Mouse (Mus musculus) stomach, embryonic 16.5 days (tissue): Measurements from ENCODE around the gene Cep55. TPM values are rescaled to one million over a fixed set of nuclear protein-coding genes. Genes with fewer than 3 reads are reported as not detected.

Source experiments
- ATAC-seq: fragments of 200-750 bp; cut with Nextera tagmentation; 2 replicates; pipeline ENCODE4 v1.8.0; 2017; ENCODE audit warnings: moderate number of reproducible peaks, moderate TSS enrichment; ENCODE audit not compliant: insufficient read depth, low FRiP score
- H3K27ac ChIP-seq: fragments of 300-500 bp; sonication (generic); 2 replicates; pipeline ENCODE4 v1.5.1; 2014; ENCODE audit warnings: low read length
- H3K27me3 ChIP-seq: fragments of 300-500 bp; sonication (generic); 2 replicates; pipeline ENCODE4 v1.6.1; 2014; ENCODE audit warnings: low read length, control low read depth, mixed read lengths; ENCODE audit not compliant: control insufficient read depth, insufficient read depth
- H3K36me3 ChIP-seq: fragments of 300-500 bp; sonication (generic); 2 replicates; pipeline ENCODE4 v1.6.1; 2014; ENCODE audit warnings: low read length; ENCODE audit not compliant: control insufficient read depth, insufficient read depth
- H3K4me1 ChIP-seq: fragments of 300-500 bp; sonication (generic); 2 replicates; pipeline ENCODE4 v1.6.1; 2014; ENCODE audit warnings: low read length, control low read depth, mixed read lengths; ENCODE audit not compliant: control insufficient read depth, insufficient read depth
- H3K4me2 ChIP-seq: fragments of 300-500 bp; sonication (generic); 2 replicates; pipeline ENCODE4 v1.6.1; 2014; ENCODE audit warnings: low read depth, low read length, mixed read lengths
- H3K4me3 ChIP-seq: fragments of 300-500 bp; sonication (generic); replicated peaks from 2 replicates; pipeline ENCODE4 v1.5.1; 2014; ENCODE audit warnings: mild to moderate bottlenecking, low read length
- H3K9ac ChIP-seq: fragments of 300-500 bp; sonication (generic); 2 replicates; pipeline ENCODE4 v1.6.1; 2014; ENCODE audit warnings: low read length
- H3K9me3 ChIP-seq: fragments of 300-500 bp; sonication (generic); replicated peaks from 2 replicates; pipeline ENCODE4 v1.6.1; 2016; ENCODE audit warnings: low read length, control low read depth; ENCODE audit not compliant: control insufficient read depth
- WGBS: fragments of 180-500 bp; shearing (Covaris S2); extraction: QIAGEN DNeasy Blood & Tissue Kit; methylation state at CpG from one replicate; pipeline ENCODE4 v1.1.7; 2014; 5-methylcytosine and 5-hydroxymethylcytosine counted together
- polyA plus RNA-seq: library from polyadenylated mRNA; unstranded; fragments of >200 nt; fragmentation: Nextera tagmentation; extraction: Ambion mirVana; gene quantifications from 2 replicates; pipeline ENCODE4 v1.2.1, GENCODE M21; 2015

Cep55 gene
- polyA plus RNA-seq, 1 experiment from 2014 or later: 25.7 TPM

DNA sequence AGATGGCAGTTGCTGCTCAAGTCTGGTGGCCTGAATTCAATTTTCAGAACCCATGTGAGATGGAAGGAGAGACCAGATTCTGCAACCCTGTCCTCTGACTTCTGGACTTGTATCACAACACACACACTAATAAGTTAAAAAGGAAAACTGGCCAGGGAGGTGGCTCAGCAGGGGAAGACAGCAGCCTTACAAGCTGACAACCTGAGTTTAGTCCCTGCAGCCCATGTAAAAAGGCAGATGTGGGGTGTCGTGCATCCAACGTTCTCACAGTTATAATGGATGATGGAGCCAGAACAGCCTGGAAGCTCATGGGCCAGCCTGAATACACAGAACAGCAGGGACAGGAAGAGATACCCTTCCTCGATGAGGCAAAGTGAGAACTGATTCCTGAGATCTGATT lies 26.6 kb downstream of the Cep55 start:
- no peaks in the 10 kb centered on the region for H3K27me3 ChIP-seq
- H3K4me2 ChIP-seq: no peak overlapping the region
- no peak for ATAC-seq
- H3K9ac ChIP-seq: no peak overlapping the region
- no peak overlapping the region for H3K27ac ChIP-seq
- H3K4me1 ChIP-seq: no peaks in the 10 kb centered on the region
- no peak overlapping the region for H3K4me3 ChIP-seq
- no peaks in the 10 kb centered on the region for H3K9me3 ChIP-seq
- 78% methylated on average over 3 of the region's 3 CpGs for WGBS
- no peaks in the 10 kb centered on the region for H3K36me3 ChIP-seq

DNA sequence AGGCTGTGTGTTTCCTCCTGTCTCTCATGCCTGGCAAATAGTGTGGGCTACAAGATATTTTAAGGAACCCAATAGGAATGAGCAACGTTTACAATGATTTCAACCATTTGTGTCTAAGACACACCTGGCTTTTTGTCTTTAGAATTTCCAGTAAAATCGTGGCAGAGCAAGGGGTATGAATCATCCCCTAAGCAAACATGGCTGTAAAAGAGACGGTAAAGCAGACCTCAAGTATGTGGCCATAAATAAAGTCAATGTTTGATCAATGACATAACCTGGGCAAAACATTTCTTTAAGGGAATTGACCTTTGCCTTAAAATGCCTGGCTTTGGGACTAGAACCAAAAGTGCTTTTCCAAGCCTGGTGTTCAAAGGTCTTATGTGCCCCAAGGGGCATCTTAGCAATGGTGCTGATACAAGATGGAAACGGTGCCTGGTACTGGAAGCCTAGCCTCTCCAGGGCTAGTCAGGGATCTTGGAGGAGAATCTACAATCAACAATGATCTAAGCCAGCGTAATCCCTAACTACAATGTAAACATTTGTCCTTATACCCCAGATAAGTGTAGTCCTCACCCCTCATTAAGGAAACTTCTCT lies 28.2 kb downstream of the Cep55 start:
- H3K4me2 ChIP-seq: no peak overlapping the region
- no peaks in the 10 kb centered on the region; the same call in 1 of the 2 replicates for H3K4me1 ChIP-seq
- no peak overlapping the region for H3K9ac ChIP-seq
- H3K9me3 ChIP-seq: no peaks in the 10 kb centered on the region
- H3K27ac ChIP-seq: peak overlapping the region; percentile 72
- H3K4me3 ChIP-seq: no peak overlapping the region
- H3K27me3 ChIP-seq: no peaks in the 10 kb centered on the region
- ATAC-seq: peak; percentile 63; the same call in 1 of the 2 replicates
- 22% methylated on average over 5 of the region's 5 CpGs for WGBS
- no peaks in the 10 kb centered on the region for H3K36me3 ChIP-seq

DNA sequence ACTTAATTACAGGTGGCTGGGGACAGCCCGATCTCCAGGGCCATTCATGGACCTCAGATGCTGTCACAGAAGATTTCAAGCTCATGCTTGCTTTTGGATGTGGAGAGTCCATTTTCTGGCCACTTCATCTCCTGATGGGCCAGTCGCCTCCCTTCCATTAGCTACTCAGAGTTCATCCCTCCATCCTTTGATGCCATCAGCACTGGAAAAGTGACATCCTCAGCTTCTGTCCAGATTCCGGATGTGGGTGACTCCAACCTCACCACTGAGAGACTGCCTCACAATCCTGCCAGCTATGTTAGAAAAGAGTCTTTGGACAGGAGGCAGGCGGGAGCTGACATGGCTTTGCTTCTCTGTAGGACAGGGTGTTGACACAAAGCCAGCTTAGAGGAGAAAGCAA lies 31.0 kb downstream of the Cep55 start:
- Histone ChIP-seq H3K4me3 (no peak overlapping the region), H3K27me3 (no peaks in the 10 kb centered on the region)

GRCm38 (mm10) chr19:38086948-38087551 lies 32.2 kb downstream of the Cep55 start:
- peak overlapping the region; percentile 54 for H3K27ac ChIP-seq
- no peaks in the 10 kb centered on the region for H3K9me3 ChIP-seq
- H3K36me3 ChIP-seq: no peaks in the 10 kb centered on the region
- peak overlapping the region; percentile 19; the same call in 1 of the 2 replicates for H3K4me2 ChIP-seq
- no peaks in the 10 kb centered on the region for H3K27me3 ChIP-seq
- ATAC-seq: peak; percentile 82
- H3K4me1 ChIP-seq: peaks cover 3% of the 10 kb centered on the region
- H3K9ac ChIP-seq: no peak overlapping the region
- no peak overlapping the region for H3K4me3 ChIP-seq
- 51% methylated on average over 11 of the region's 11 CpGs for WGBS

More for the DNA sequence above, 31.0 kb downstream of the Cep55 start:
- Histone ChIP-seq H3K9ac (no peak overlapping the region), H3K4me2 (no peak overlapping the region), H3K9me3 (no peaks in the 10 kb centered on the region), H3K4me1 (no peaks in the 10 kb centered on the region; the same call in 1 of the 2 replicates), H3K27ac (no peak overlapping the region), H3K36me3 (no peaks in the 10 kb centered on the region)
- ATAC-seq: no peak
- 87% methylated on average over 4 of the region's 4 CpGs for WGBS

DNA sequence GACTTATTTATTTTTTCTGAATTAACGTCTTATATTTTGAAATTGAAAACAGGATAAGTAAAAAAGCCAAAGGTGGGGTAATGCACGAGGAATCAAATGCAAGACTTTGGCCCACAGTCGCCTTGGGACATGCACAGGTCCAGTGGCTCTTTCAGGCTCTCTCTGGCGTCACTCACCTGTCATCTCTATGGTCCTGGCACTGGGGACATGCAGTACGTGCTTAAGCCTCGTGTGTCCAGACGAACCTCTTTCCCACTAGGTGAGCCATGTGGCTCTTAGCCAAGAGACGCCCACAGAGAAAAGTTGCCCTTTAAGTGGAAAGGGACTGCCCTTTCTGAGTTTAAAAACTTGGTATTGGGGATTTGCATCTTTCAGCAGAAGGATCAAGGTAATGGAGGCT lies 34.5 kb downstream of the Cep55 start:
- no peaks in the 10 kb centered on the region for H3K9me3 ChIP-seq
- no peak for ATAC-seq

DNA sequence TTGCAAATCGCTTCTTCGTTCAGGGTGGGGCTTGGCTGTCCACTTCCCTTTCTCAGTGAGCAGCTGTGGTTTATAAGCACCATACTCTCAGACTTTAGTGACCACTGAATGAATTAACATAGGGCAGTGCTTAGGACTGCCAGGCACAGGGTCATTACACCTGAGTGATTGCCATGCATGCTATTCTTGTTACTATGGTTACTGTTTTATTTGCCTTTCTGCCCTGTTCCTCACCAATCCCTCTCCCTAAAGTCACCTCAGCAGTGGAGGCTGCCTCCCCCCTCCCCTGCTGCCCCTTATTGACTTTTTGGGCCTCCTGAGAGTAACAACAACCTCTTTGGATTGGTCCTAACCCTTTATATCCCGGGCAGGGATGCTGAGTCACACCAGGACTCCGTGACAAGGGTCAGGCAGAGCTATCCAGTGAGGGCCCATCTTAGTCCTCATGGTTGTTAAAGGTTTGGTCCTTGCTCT lies 36.7 kb downstream of the Cep55 start:
- Histone ChIP-seq H3K36me3 (no peaks in the 10 kb centered on the region), H3K4me3 (no peak overlapping the region), H3K9ac (no peak overlapping the region), H3K9me3 (no peaks in the 10 kb centered on the region), H3K27me3 (peaks cover 8% of the 10 kb centered on the region), H3K27ac (no peak overlapping the region), H3K4me2 (no peak overlapping the region), H3K4me1 (peaks cover 3% of the 10 kb centered on the region)
- peak; percentile 75; the same call in 1 of the 2 replicates for ATAC-seq
- WGBS: 46% methylated on average over 4 of the region's 4 CpGs

More for the DNA sequence above, 34.5 kb downstream of the Cep55 start:
- Histone ChIP-seq H3K4me3 (no peak overlapping the region), H3K4me2 (no peak overlapping the region), H3K36me3 (no peaks in the 10 kb centered on the region), H3K4me1 (peaks cover 3% of the 10 kb centered on the region), H3K9ac (no peak overlapping the region), H3K27me3 (no peaks in the 10 kb centered on the region), H3K27ac (no peak overlapping the region)
- WGBS: 80% methylated on average over 8 of the region's 8 CpGs

DNA sequence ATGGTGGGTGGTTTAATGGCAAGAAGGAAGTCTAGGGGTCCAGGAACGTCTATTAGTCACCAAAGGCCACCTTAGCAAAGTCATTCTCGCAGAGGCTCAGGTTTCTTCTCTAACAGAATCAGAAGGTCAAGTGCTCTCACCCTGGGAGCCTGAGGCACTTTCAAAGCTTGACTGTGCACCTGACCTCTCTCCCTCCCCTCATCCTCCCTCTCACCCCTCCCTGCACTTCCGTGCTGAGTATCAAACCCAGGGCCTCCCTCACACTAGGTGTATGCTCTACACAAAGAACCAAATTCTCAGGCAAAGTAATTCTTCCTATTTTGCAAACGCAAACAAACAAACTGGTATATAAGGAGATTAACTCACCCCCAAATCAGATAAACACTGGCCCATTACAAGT lies 41.4 kb downstream of the Cep55 start:
- H3K27me3 ChIP-seq: peaks cover 30% of the 10 kb centered on the region
- no peak overlapping the region for H3K9ac ChIP-seq
- no peak overlapping the region for H3K4me3 ChIP-seq
- H3K9me3 ChIP-seq: no peaks in the 10 kb centered on the region
- no peak overlapping the region for H3K4me2 ChIP-seq
- H3K4me1 ChIP-seq: peaks cover 6% of the 10 kb centered on the region
- no peak for ATAC-seq
- H3K36me3 ChIP-seq: no peaks in the 10 kb centered on the region
- WGBS: 26% methylated on average over 4 of the region's 4 CpGs
- H3K27ac ChIP-seq: no peak overlapping the region

- peak within 1 kb of the TSS; percentile 44 for H3K4me3 ChIP-seq
- H3K9ac ChIP-seq: peak within 1 kb of the TSS; percentile 55
- ATAC-seq: peak; percentile 74
- H3K27ac ChIP-seq: no peak within 1 kb of the TSS
- peaks cover 3% of the 10 kb centered on the region; the same call in 1 of the 2 replicates for H3K4me1 ChIP-seq
- under 1% methylated on average over 77 of the region's 77 CpGs for WGBS
- H3K9me3 ChIP-seq: no peaks in the 10 kb centered on the region
- no peaks in the 10 kb centered on the region for H3K36me3 ChIP-seq
- H3K27me3 ChIP-seq: peaks cover 30% of the 10 kb centered on the region
- peak within 1 kb of the TSS; percentile 64 for H3K4me2 ChIP-seq
These were observed 42.3 kb downstream of the Cep55 start, which contains the start of gene Ffar4 for GRCm38 (mm10) chr19:38096858-38097758. TSS of gene Ffar4 (plus strand) at chr19:38097071.
